Mouse (Mus musculus): Measurements from ENCODE around the gene Sult5a1.

DNA sequence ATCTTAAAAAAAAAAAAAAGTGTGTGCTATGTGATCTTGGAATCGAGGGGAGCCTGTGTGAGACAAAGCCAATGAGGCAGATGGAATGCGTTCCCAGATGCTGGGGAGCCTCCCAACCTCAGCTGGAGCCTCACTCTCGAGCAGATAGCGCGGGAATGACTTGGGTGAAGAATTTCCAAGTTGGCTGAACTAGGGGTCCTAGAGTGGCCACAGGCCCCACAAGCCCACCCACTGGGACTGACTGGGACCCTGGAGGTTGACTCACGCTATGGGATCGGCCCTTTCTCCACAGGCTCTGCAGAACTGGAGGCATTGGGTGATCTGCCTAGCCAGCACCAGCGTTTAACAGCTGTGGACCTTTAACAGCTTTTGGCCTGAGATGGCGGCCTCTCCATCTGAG is 21.8 kb downstream of the Sult5a1 start:
- TF ChIP-seq CTCF (conservative IDR thresholded peaks at IDR 0.05; ENCODE audit: insufficient read depth, insufficient read length, low read depth, low read length) (no peak), POLR2A (IDR thresholded peaks at IDR 0.05; ENCODE audit: low read depth, low read length) (no peak)
